Mouse (Mus musculus): ENCODE data around the gene Vdr. TPM values are rescaled to one million over a fixed set of nuclear protein-coding genes. Genes with fewer than 3 reads are reported as not detected.

Gene Vdr
- polyA plus RNA-seq, 1 experiment from 2014 or later = 0.15 TPM

- Histone ChIP-seq H3K27ac (ENCODE audit: low read length) (no peak overlapping the region), H3K36me3 (ENCODE audit: control insufficient read depth, insufficient read depth, low read length) (no peaks in the 10 kb centered on the region), H3K4me1 (ENCODE audit: control insufficient read depth, insufficient read depth, low read length) (no peaks in the 10 kb centered on the region), H3K9ac (ENCODE audit: low read depth, low read length) (no peak overlapping the region), H3K4me3 (ENCODE audit: low read depth, low read length) (no peak overlapping the region), H3K4me2 (ENCODE audit: low read length) (no peak overlapping the region), H3K9me3 (replicated peaks; ENCODE audit: control insufficient read depth, low read length, poor library complexity, severe bottlenecking) (no peaks in the 10 kb centered on the region), H3K27me3 (ENCODE audit: control insufficient read depth, insufficient read depth, low read depth, low read length) (no peaks in the 10 kb centered on the region)
- no peak for ATAC-seq
- 60% methylated on average over 13 of the region's 13 CpGs for WGBS
Measured at GRCm38 (mm10) chr15:97929259-97929824, 18.9 kb upstream of the Vdr start.

- no peak overlapping the region for H3K27ac ChIP-seq (ENCODE audit: low read length)
- no peak overlapping the region for H3K9ac ChIP-seq (ENCODE audit: low read depth, low read length)
- no peak overlapping the region for H3K4me2 ChIP-seq (ENCODE audit: low read length)
- H3K4me3 ChIP-seq (ENCODE audit: low read depth, low read length) = no peak overlapping the region
- 88% methylated on average over 6 of the region's 6 CpGs for WGBS
- no peaks in the 10 kb centered on the region for H3K4me1 ChIP-seq (ENCODE audit: control insufficient read depth, insufficient read depth, low read length)
- no peaks in the 10 kb centered on the region for H3K9me3 ChIP-seq (replicated peaks; ENCODE audit: control insufficient read depth, low read length, poor library complexity, severe bottlenecking)
- no peaks in the 10 kb centered on the region for H3K27me3 ChIP-seq (ENCODE audit: control insufficient read depth, insufficient read depth, low read depth, low read length)
- no peak for ATAC-seq
- no peaks in the 10 kb centered on the region for H3K36me3 ChIP-seq (ENCODE audit: control insufficient read depth, insufficient read depth, low read length)
Measured at GRCm38 (mm10) chr15:97927821-97928220, 17.4 kb upstream of the Vdr start.

GRCm38 (mm10) chr15:97927018-97927417 is 16.6 kb upstream of the Vdr start:
- Histone ChIP-seq H3K9ac (ENCODE audit: low read depth, low read length) (no peak overlapping the region), H3K4me2 (ENCODE audit: low read length) (no peak overlapping the region), H3K36me3 (ENCODE audit: control insufficient read depth, insufficient read depth, low read length) (no peaks in the 10 kb centered on the region), H3K9me3 (replicated peaks; ENCODE audit: control insufficient read depth, low read length, poor library complexity, severe bottlenecking) (no peaks in the 10 kb centered on the region), H3K27me3 (ENCODE audit: control insufficient read depth, insufficient read depth, low read depth, low read length) (no peaks in the 10 kb centered on the region), H3K4me1 (ENCODE audit: control insufficient read depth, insufficient read depth, low read length) (no peaks in the 10 kb centered on the region), H3K4me3 (ENCODE audit: low read depth, low read length) (no peak overlapping the region), H3K27ac (ENCODE audit: low read length) (no peak overlapping the region)
- ATAC-seq = no peak
- WGBS = 68% methylated on average over 4 of the region's 4 CpGs

GRCm38 (mm10) chr15:97922421-97922820 is 12.0 kb upstream of the Vdr start:
- Histone ChIP-seq H3K9ac (ENCODE audit: low read depth, low read length) (no peak overlapping the region), H3K27me3 (ENCODE audit: control insufficient read depth, insufficient read depth, low read depth, low read length) (no peaks in the 10 kb centered on the region), H3K4me1 (ENCODE audit: control insufficient read depth, insufficient read depth, low read length) (no peaks in the 10 kb centered on the region), H3K4me2 (ENCODE audit: low read length) (no peak overlapping the region), H3K36me3 (ENCODE audit: control insufficient read depth, insufficient read depth, low read length) (no peaks in the 10 kb centered on the region), H3K9me3 (replicated peaks; ENCODE audit: control insufficient read depth, low read length, poor library complexity, severe bottlenecking) (no peaks in the 10 kb centered on the region), H3K4me3 (ENCODE audit: low read depth, low read length) (no peak overlapping the region), H3K27ac (ENCODE audit: low read length) (no peak overlapping the region)
- ATAC-seq = no peak
- WGBS = 96% methylated on average over 2 of the region's 2 CpGs

GRCm38 (mm10) chr15:97921796-97922195 is 11.4 kb upstream of the Vdr start:
- no peaks in the 10 kb centered on the region for H3K27me3 ChIP-seq (ENCODE audit: control insufficient read depth, insufficient read depth, low read depth, low read length)
- H3K36me3 ChIP-seq (ENCODE audit: control insufficient read depth, insufficient read depth, low read length) = no peaks in the 10 kb centered on the region
- 93% methylated on average over 9 of the region's 9 CpGs for WGBS
- H3K4me2 ChIP-seq (ENCODE audit: low read length) = no peak overlapping the region
- no peaks in the 10 kb centered on the region for H3K4me1 ChIP-seq (ENCODE audit: control insufficient read depth, insufficient read depth, low read length)
- ATAC-seq = no peak
- H3K9ac ChIP-seq (ENCODE audit: low read depth, low read length) = no peak overlapping the region
- H3K27ac ChIP-seq (ENCODE audit: low read length) = no peak overlapping the region
- no peak overlapping the region for H3K4me3 ChIP-seq (ENCODE audit: low read depth, low read length)
- no peaks in the 10 kb centered on the region for H3K9me3 ChIP-seq (replicated peaks; ENCODE audit: control insufficient read depth, low read length, poor library complexity, severe bottlenecking)

- Histone ChIP-seq H3K4me3 (ENCODE audit: low read depth, low read length) (no peak overlapping the region), H3K36me3 (ENCODE audit: control insufficient read depth, insufficient read depth, low read length) (no peaks in the 10 kb centered on the region), H3K4me2 (ENCODE audit: low read length) (no peak overlapping the region), H3K9ac (ENCODE audit: low read depth, low read length) (no peak overlapping the region), H3K4me1 (ENCODE audit: control insufficient read depth, insufficient read depth, low read length) (no peaks in the 10 kb centered on the region), H3K9me3 (replicated peaks; ENCODE audit: control insufficient read depth, low read length, poor library complexity, severe bottlenecking) (no peaks in the 10 kb centered on the region), H3K27me3 (ENCODE audit: control insufficient read depth, insufficient read depth, low read depth, low read length) (no peaks in the 10 kb centered on the region), H3K27ac (ENCODE audit: low read length) (no peak overlapping the region)
- no peak for ATAC-seq
- 66% methylated on average over 5 of the region's 5 CpGs for WGBS
Measured at GRCm38 (mm10) chr15:97920306-97920705, 9.9 kb upstream of the Vdr start.

- Histone ChIP-seq H3K4me1 (ENCODE audit: control insufficient read depth, insufficient read depth, low read length) (peaks cover 2% of the 10 kb centered on the region; the same call in 1 of the 2 replicates), H3K4me3 (ENCODE audit: low read depth, low read length) (no peak overlapping the region), H3K36me3 (ENCODE audit: control insufficient read depth, insufficient read depth, low read length) (no peaks in the 10 kb centered on the region), H3K9ac (ENCODE audit: low read depth, low read length) (no peak overlapping the region), H3K9me3 (replicated peaks; ENCODE audit: control insufficient read depth, low read length, poor library complexity, severe bottlenecking) (no peaks in the 10 kb centered on the region), H3K4me2 (ENCODE audit: low read length) (no peak overlapping the region), H3K27me3 (ENCODE audit: control insufficient read depth, insufficient read depth, low read depth, low read length) (no peaks in the 10 kb centered on the region), H3K27ac (ENCODE audit: low read length) (no peak overlapping the region)
- WGBS = 88% methylated on average over 7 of the region's 7 CpGs
- ATAC-seq = no peak
Measured at GRCm38 (mm10) chr15:97919217-97919616, 8.8 kb upstream of the Vdr start.

GRCm38 (mm10) chr15:97917994-97918393 is 7.6 kb upstream of the Vdr start:
- peaks cover 3% of the 10 kb centered on the region; the same call in 1 of the 2 replicates for H3K4me1 ChIP-seq (ENCODE audit: control insufficient read depth, insufficient read depth, low read length)
- H3K4me3 ChIP-seq (ENCODE audit: low read depth, low read length) = no peak overlapping the region
- no peak overlapping the region for H3K4me2 ChIP-seq (ENCODE audit: low read length)
- no peak for ATAC-seq
- H3K9ac ChIP-seq (ENCODE audit: low read depth, low read length) = no peak overlapping the region
- no peaks in the 10 kb centered on the region for H3K36me3 ChIP-seq (ENCODE audit: control insufficient read depth, insufficient read depth, low read length)
- no peaks in the 10 kb centered on the region for H3K27me3 ChIP-seq (ENCODE audit: control insufficient read depth, insufficient read depth, low read depth, low read length)
- H3K9me3 ChIP-seq (replicated peaks; ENCODE audit: control insufficient read depth, low read length, poor library complexity, severe bottlenecking) = no peaks in the 10 kb centered on the region
- H3K27ac ChIP-seq (ENCODE audit: low read length) = no peak overlapping the region
- 87% methylated on average over 9 of the region's 9 CpGs for WGBS

- no peak for ATAC-seq
- H3K27ac ChIP-seq (ENCODE audit: low read length) = no peak overlapping the region
- H3K27me3 ChIP-seq (ENCODE audit: control insufficient read depth, insufficient read depth, low read depth, low read length) = no peaks in the 10 kb centered on the region
- peaks cover 3% of the 10 kb centered on the region; the same call in 1 of the 2 replicates for H3K4me1 ChIP-seq (ENCODE audit: control insufficient read depth, insufficient read depth, low read length)
- no peak overlapping the region for H3K4me3 ChIP-seq (ENCODE audit: low read depth, low read length)
- H3K36me3 ChIP-seq (ENCODE audit: control insufficient read depth, insufficient read depth, low read length) = no peaks in the 10 kb centered on the region
- H3K9me3 ChIP-seq (replicated peaks; ENCODE audit: control insufficient read depth, low read length, poor library complexity, severe bottlenecking) = no peaks in the 10 kb centered on the region
- H3K9ac ChIP-seq (ENCODE audit: low read depth, low read length) = no peak overlapping the region
- 10% methylated on average over 9 of the region's 9 CpGs for WGBS
- no peak overlapping the region for H3K4me2 ChIP-seq (ENCODE audit: low read length)
Measured at GRCm38 (mm10) chr15:97914331-97914747, 3.9 kb upstream of the Vdr start.

Measured in midbrain, embryonic 16.5 days (tissue).